Mouse (Mus musculus): ENCODE data around the gene Mindy4. TPM values are rescaled to one million over a fixed set of nuclear protein-coding genes. Genes with fewer than 3 reads are reported as not detected.

Mindy4 gene
- polyA plus RNA-seq, 1 experiment, result 7.2 TPM

DNA sequence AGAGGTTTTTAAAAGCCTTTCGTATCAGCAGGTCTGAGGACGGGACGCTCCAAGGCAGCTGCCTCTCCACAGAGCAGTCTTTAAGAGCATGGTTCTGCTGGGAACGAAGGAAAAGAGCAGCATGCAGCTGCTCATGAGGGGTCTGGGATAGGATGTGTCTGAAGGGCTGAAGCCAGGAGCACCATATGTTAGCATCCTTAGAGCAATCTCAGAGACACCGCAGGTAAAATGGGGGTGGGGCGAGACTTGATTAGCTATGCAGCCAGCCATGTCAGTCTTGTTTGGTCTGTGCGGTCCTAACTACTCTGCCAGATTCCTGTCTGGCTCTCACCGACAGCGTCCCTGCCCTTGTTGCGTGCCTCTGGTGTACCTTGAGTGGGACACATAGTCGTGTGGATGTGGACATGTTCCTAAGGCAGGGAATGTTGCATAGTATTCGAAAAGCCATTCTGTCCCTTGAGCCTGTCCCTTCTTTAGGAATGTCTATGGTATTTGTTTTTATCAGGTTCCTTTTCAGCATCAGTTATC, 43.8 kb downstream of the Mindy4 start:
- no peak overlapping the region for H3K4me3 ChIP-seq (ENCODE audit: insufficient read depth, low read length)
- TF ChIP-seq POLR2A (IDR thresholded peaks at IDR 0.05; ENCODE audit: extremely low read depth, insufficient read depth, low read length) (no peak), CTCF (IDR thresholded peaks at IDR 0.05; ENCODE audit: extremely low read depth, insufficient read depth, low read length) (no peak)
- H3K4me1 ChIP-seq (ENCODE audit: control insufficient read depth, insufficient read depth, low read length), result no peaks in the 10 kb centered on the region
- H3K27ac ChIP-seq (ENCODE audit: insufficient read depth, low read length), result no peak overlapping the region

GRCm38 (mm10) chr6:55249263-55249662, 46.1 kb downstream of the Mindy4 start:
- TF ChIP-seq CTCF (IDR thresholded peaks at IDR 0.05; ENCODE audit: extremely low read depth, insufficient read depth, low read length) (no peak), POLR2A (IDR thresholded peaks at IDR 0.05; ENCODE audit: extremely low read depth, insufficient read depth, low read length) (no peak)
- Histone ChIP-seq H3K27ac (ENCODE audit: insufficient read depth, low read length) (no peak overlapping the region), H3K4me3 (ENCODE audit: insufficient read depth, low read length) (no peak overlapping the region), H3K4me1 (ENCODE audit: control insufficient read depth, insufficient read depth, low read length) (no peaks in the 10 kb centered on the region)

GRCm38 (mm10) chr6:55250809-55251208, 47.6 kb downstream of the Mindy4 start:
- no peaks in the 10 kb centered on the region for H3K4me1 ChIP-seq (ENCODE audit: control insufficient read depth, insufficient read depth, low read length)
- no peak for TF ChIP-seq POLR2A (IDR thresholded peaks at IDR 0.05; ENCODE audit: extremely low read depth, insufficient read depth, low read length)
- TF ChIP-seq CTCF (IDR thresholded peaks at IDR 0.05; ENCODE audit: extremely low read depth, insufficient read depth, low read length), result no peak
- H3K27ac ChIP-seq (ENCODE audit: insufficient read depth, low read length), result no peak overlapping the region
- H3K4me3 ChIP-seq (ENCODE audit: insufficient read depth, low read length), result no peak overlapping the region

DNA sequence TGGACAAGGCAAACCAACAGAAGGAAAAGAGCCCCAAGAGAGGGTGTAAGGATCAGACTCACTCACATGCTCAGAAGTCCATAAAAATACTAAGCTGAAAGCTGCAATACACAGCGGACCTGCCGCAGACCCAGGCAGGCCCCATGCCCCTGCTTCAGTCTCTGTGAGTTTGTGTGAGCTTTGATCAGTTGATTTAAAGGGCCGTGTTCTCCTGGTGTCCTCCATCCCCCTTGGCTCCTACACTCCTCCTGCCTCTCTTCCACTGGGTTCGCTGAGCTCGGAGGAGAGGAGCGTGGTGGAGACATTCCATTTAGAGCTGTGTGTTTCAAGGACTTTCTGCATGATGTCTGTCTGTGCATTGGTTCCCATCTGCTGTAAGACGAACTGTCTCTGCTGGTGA, 48.4 kb downstream of the Mindy4 start:
- H3K27ac ChIP-seq (ENCODE audit: insufficient read depth, low read length), result no peak overlapping the region
- H3K4me1 ChIP-seq (ENCODE audit: control insufficient read depth, insufficient read depth, low read length), result peaks cover under 1% of the 10 kb centered on the region; the same call in 1 of the 2 replicates
- H3K4me3 ChIP-seq (ENCODE audit: insufficient read depth, low read length), result no peak overlapping the region
- TF ChIP-seq CTCF (IDR thresholded peaks at IDR 0.05; ENCODE audit: extremely low read depth, insufficient read depth, low read length) (no peak), POLR2A (IDR thresholded peaks at IDR 0.05; ENCODE audit: extremely low read depth, insufficient read depth, low read length) (no peak)

- Histone ChIP-seq H3K27ac (ENCODE audit: insufficient read depth, low read length) (no peak overlapping the region), H3K4me1 (ENCODE audit: control insufficient read depth, insufficient read depth, low read length) (peaks cover 3% of the 10 kb centered on the region; the same call in 1 of the 2 replicates), H3K4me3 (ENCODE audit: insufficient read depth, low read length) (no peak overlapping the region)
- no peak for TF ChIP-seq CTCF (IDR thresholded peaks at IDR 0.05; ENCODE audit: extremely low read depth, insufficient read depth, low read length)
- TF ChIP-seq POLR2A (IDR thresholded peaks at IDR 0.05; ENCODE audit: extremely low read depth, insufficient read depth, low read length), result no peak
Observed at GRCm38 (mm10) chr6:55252731-55253247, 49.6 kb downstream of the Mindy4 start.

DNA sequence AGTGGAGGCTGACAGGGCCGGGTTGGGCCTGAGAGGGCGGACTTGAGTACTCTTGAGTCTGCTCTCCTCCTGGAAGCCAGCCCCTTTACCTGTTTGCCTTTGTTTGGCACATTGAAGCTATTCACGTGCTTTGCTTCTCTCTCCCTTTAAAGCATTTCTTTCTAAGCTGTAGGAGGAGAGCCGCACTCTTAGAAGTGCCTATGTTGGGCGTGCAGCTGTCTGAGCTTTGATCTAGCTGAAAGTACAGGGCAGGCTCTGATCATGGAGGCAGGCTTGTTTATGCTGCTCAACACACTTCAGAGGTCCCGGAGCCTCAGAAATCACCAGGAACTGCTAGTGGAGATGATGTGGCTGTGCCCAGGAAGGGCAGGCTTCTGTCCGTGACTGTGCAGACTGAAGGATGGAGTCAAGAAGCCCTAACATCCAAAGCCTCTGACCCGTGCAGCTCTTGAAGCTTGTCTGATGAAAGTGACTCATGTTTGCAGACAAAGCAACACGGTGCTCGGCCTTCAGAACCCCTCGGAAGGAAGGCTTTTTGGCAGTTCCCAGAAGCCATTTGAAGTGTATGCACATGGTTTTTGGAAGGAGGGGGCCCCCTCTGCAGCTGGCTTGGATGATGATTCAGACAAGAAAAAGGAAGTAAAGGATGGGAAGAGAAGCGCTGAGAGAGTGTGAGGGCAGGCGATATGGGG, 53.5 kb downstream of the Mindy4 start:
- H3K4me1 ChIP-seq (ENCODE audit: control insufficient read depth, insufficient read depth, low read length), result peaks cover 3% of the 10 kb centered on the region; the same call in 1 of the 2 replicates
- TF ChIP-seq CTCF (IDR thresholded peaks at IDR 0.05; ENCODE audit: extremely low read depth, insufficient read depth, low read length) (no peak), POLR2A (IDR thresholded peaks at IDR 0.05; ENCODE audit: extremely low read depth, insufficient read depth, low read length) (no peak)
- H3K27ac ChIP-seq (ENCODE audit: insufficient read depth, low read length), result no peak overlapping the region

DNA sequence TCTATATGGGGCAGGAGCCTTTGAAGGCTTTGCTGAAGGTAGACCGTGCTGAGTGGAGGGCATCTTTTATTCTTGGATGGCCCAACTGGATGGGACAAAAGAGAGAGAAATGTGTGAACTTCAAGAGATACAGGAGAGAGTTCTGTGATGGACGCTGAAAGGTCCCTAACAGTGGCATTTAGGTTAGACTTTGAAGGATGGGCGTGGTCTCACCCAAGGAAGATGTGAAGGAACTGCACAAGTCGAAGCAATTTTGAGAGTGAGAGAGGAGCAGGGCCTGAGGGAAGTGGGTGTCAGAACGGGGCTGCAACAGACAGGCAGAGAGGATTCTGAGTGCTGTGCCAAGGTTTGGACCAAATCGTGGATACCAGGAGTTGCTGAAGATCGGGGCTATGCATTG, 54.1 kb downstream of the Mindy4 start:
- Histone ChIP-seq H3K4me1 (ENCODE audit: control insufficient read depth, insufficient read depth, low read length) (peaks cover 3% of the 10 kb centered on the region; the same call in 1 of the 2 replicates), H3K4me3 (ENCODE audit: insufficient read depth, low read length) (no peak overlapping the region), H3K27ac (ENCODE audit: insufficient read depth, low read length) (no peak overlapping the region)
- TF ChIP-seq POLR2A (IDR thresholded peaks at IDR 0.05; ENCODE audit: extremely low read depth, insufficient read depth, low read length) (no peak), CTCF (IDR thresholded peaks at IDR 0.05; ENCODE audit: extremely low read depth, insufficient read depth, low read length) (no peak)

More for the DNA sequence above, 53.5 kb downstream of the Mindy4 start:
- H3K4me3 ChIP-seq (ENCODE audit: insufficient read depth, low read length), result no peak overlapping the region

DNA sequence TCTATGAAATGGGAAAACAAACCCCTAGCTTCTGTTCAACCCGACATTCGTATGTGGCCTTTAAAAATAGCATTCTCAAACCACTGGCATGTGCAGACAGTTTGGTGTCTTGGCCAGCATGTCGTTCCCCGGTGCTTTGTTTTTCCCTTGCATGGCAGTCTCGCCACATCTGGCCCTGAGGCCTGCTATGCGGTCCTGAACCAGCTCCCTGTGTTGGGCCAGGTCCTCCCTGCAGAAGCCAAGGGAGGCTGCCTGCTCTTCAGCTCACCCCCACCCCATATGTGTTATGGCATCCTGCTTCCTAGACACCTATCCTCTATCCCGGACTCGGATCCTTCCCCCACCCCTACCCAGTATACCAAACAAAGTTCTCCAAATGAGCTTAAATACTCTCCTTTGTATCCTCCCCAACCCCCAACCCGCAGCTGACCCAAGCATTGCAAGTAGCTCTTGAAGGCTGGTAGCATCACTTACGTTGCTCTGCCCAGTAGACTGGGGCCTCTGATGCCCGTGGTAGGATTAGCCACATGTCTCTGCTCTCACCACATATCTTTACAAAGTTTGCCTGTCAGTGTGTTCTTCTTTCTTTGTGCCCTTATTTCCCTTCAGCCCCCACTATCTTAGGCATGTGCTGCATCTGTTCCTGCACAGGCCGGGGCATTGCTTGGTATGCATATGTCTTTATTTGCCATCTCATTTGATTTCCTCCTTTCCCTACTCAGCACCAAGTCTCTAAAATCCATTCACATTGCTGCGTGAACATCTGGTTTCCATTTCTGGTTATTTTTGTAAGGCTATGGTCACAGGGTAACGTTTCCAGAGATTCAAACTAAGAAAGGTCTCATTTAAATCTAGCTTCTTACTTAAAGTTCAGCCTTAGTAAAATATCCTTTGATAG, 55.5 kb downstream of the Mindy4 start:
- no peak for TF ChIP-seq CTCF (IDR thresholded peaks at IDR 0.05; ENCODE audit: extremely low read depth, insufficient read depth, low read length)
- no peak for TF ChIP-seq POLR2A (IDR thresholded peaks at IDR 0.05; ENCODE audit: extremely low read depth, insufficient read depth, low read length)
- Histone ChIP-seq H3K4me3 (ENCODE audit: insufficient read depth, low read length) (no peak overlapping the region), H3K27ac (ENCODE audit: insufficient read depth, low read length) (no peak overlapping the region), H3K4me1 (ENCODE audit: control insufficient read depth, insufficient read depth, low read length) (peaks cover 3% of the 10 kb centered on the region; the same call in 1 of the 2 replicates)

DNA sequence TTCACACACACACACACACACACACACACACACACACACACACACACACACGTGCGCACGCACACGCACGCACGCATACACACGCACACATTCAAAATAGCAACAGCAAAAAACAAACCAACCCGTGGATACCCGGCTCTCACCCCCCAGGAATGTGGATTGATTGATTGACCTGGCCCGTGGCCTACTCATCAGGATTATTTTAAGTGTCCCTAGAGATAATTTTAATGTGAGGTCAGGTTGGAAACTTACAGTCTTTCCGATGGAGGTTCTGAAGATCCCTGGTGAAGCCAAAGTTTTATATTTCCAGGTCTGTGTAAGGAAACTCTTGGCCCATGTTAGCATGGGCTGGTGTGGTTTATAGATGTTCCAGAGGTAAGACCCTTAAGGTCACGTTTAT, 59.0 kb downstream of the Mindy4 start:
- no peak for TF ChIP-seq POLR2A (IDR thresholded peaks at IDR 0.05; ENCODE audit: extremely low read depth, insufficient read depth, low read length)
- no peak overlapping the region for H3K4me3 ChIP-seq (ENCODE audit: insufficient read depth, low read length)

More for the DNA sequence above, 59.0 kb downstream of the Mindy4 start:
- Histone ChIP-seq H3K27ac (ENCODE audit: insufficient read depth, low read length) (no peak overlapping the region), H3K4me1 (ENCODE audit: control insufficient read depth, insufficient read depth, low read length) (no peaks in the 10 kb centered on the region)
